Comparison of ENCODE assay signal across 19 mouse cellular contexts in the genomic region with DNA sequence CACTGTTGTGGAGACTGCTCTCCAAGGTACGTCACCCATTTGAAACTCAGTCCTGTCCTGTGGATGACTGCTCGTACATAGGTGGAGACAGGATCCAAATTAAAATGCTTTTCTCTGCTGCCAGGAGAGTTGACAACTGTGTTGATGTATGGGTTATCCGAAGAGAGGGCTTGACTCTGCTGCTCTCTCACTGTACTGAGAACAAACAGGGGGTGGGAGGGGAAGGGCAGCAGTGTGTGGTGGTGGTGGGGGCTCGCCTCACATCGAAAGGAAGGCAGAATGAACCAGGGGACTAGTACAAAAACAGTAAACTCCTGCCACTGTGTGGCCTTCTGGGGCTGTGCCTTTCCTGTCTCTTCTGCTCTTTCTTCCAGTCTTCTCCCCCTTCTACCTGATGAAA.
A peak's percentile ranks its signal among the peaks of the same experiment; 100 is the strongest.
DNase-seq lines count a peak whose midpoint lies in the region; ATAC-seq and TF ChIP-seq lines count a peak whose summit lies in the region.
"Had no signal": no experiment of that assay in that cellular context is flagged by ENCODE, and none has a peak within 500 bp of the region (broad histone marks: within the 10 kb centered on the region; RNA-seq: fewer than 3 reads in every experiment).

No protein-coding gene starts in this region.

- no peaks in the 10 kb centered on the region for H3K4me1 ChIP-seq in forebrain, postnatal 0 days (ENCODE audit: insufficient read depth)
- peaks cover 3% of the 10 kb centered on the region; the same call in 1 of the 2 replicates for H3K4me1 ChIP-seq in forebrain, embryonic 10.5 days
- H3K4me1 ChIP-seq in intestine, postnatal 0 days (replicated peaks; ENCODE audit: control insufficient read depth, insufficient read depth, low read length), result no peaks in the 10 kb centered on the region
- peaks cover 5% of the 10 kb centered on the region; the same call in 1 of the 2 replicates for H3K4me1 ChIP-seq in intestine, embryonic 15.5 days (replicated peaks)
- H3K4me1 ChIP-seq in lung, embryonic 14.5 days (ENCODE audit: insufficient read depth), result 0 out of 2 replicates have a peak, but pooled peaks cover 4% of the 10 kb centered on the region
- H3K4me1 ChIP-seq: embryonic facial prominence, embryonic 15.5 days; limb, embryonic 13.5 days; liver, embryonic 13.5 days; lung, embryonic 15.5 days had no signal

- H3K4me2 ChIP-seq in forebrain, postnatal 0 days (ENCODE audit: low read depth), result no peak overlapping the region
- no peak overlapping the region for H3K4me2 ChIP-seq in intestine, postnatal 0 days (replicated peaks; ENCODE audit: low read depth)
- H3K4me2 ChIP-seq in intestine, embryonic 15.5 days (replicated peaks), result no peak overlapping the region
- H3K4me2 ChIP-seq in lung, embryonic 14.5 days, result no peak overlapping the region
- H3K4me2 ChIP-seq: embryonic facial prominence, embryonic 15.5 days; heart, embryonic 13.5 days; limb, embryonic 13.5 days; liver, embryonic 13.5 days; lung, embryonic 15.5 days; midbrain, embryonic 12.5 days had no signal

- H3K9me3 ChIP-seq in forebrain, postnatal 0 days (ENCODE audit: low read length), result no peaks in the 10 kb centered on the region
- no peaks in the 10 kb centered on the region for H3K9me3 ChIP-seq in forebrain, embryonic 10.5 days
- no peaks in the 10 kb centered on the region for H3K9me3 ChIP-seq in intestine, postnatal 0 days (ENCODE audit: control insufficient read depth)
- H3K9me3 ChIP-seq in intestine, embryonic 15.5 days, result no peaks in the 10 kb centered on the region
- H3K9me3 ChIP-seq in lung, embryonic 14.5 days (ENCODE audit: low read depth, low read length), result no peaks in the 10 kb centered on the region
- H3K9me3 ChIP-seq: embryonic facial prominence, embryonic 15.5 days; heart, embryonic 13.5 days; limb, embryonic 13.5 days; liver, embryonic 13.5 days; lung, embryonic 15.5 days; midbrain, embryonic 12.5 days had no signal

- H3K9ac ChIP-seq in forebrain, postnatal 0 days, result no peak overlapping the region
- no peak overlapping the region for H3K9ac ChIP-seq in intestine, postnatal 0 days (ENCODE audit: low read depth, low read length)
- no peak overlapping the region for H3K9ac ChIP-seq in intestine, embryonic 15.5 days
- no peak overlapping the region for H3K9ac ChIP-seq in lung, embryonic 14.5 days
- H3K9ac ChIP-seq: embryonic facial prominence, embryonic 15.5 days; heart, embryonic 13.5 days; limb, embryonic 13.5 days; liver, embryonic 13.5 days; lung, embryonic 15.5 days; midbrain, embryonic 12.5 days had no signal

- WGBS in forebrain, postnatal 0 days, result 60% methylated on average over 5 of the region's 5 CpGs
- 82% methylated on average over 5 of the region's 5 CpGs for WGBS in forebrain, embryonic 10.5 days
- WGBS in intestine, postnatal 0 days, result 64% methylated on average over 5 of the region's 5 CpGs
- WGBS in intestine, embryonic 15.5 days, result 40% methylated on average over 5 of the region's 5 CpGs
- WGBS in lung, embryonic 14.5 days, result 27% methylated on average over 5 of the region's 5 CpGs

- H3K36me3 ChIP-seq in forebrain, postnatal 0 days (ENCODE audit: insufficient read depth), result no peaks in the 10 kb centered on the region
- H3K36me3 ChIP-seq in forebrain, embryonic 10.5 days (replicated peaks), result no peaks in the 10 kb centered on the region
- H3K36me3 ChIP-seq in intestine, postnatal 0 days (ENCODE audit: control insufficient read depth, insufficient read depth), result no peaks in the 10 kb centered on the region
- H3K36me3 ChIP-seq in intestine, embryonic 15.5 days, result no peaks in the 10 kb centered on the region
- H3K36me3 ChIP-seq in lung, embryonic 14.5 days (ENCODE audit: insufficient read depth), result no peaks in the 10 kb centered on the region
- H3K36me3 ChIP-seq: embryonic facial prominence, embryonic 15.5 days; G1E; heart, embryonic 13.5 days; limb, embryonic 13.5 days; liver, embryonic 13.5 days; lung, embryonic 15.5 days; midbrain, embryonic 12.5 days had no signal

- ATAC-seq in forebrain, postnatal 0 days, result peak; percentile 47; the same call in 1 of the 2 replicates
- ATAC-seq in intestine, postnatal 0 days, result no peak
- ATAC-seq in intestine, embryonic 15.5 days, result no peak
- 0 out of 2 replicates have a peak, but pooled peaks have one; percentile 42 for ATAC-seq in lung, embryonic 14.5 days (ENCODE audit: insufficient read depth)
- ATAC-seq: CD4-positive, CD25-positive, alpha-beta regulatory T cell, adult 4 months had no signal

- H3K27ac ChIP-seq in forebrain, postnatal 0 days (ENCODE audit: low read depth, low read length), result no peak overlapping the region
- H3K27ac ChIP-seq in forebrain, embryonic 10.5 days, result no peak overlapping the region
- no peak overlapping the region for H3K27ac ChIP-seq in intestine, postnatal 0 days (ENCODE audit: low read depth, low read length)
- no peak overlapping the region for H3K27ac ChIP-seq in intestine, embryonic 15.5 days
- no peak overlapping the region for H3K27ac ChIP-seq in lung, embryonic 14.5 days (ENCODE audit: low read depth)
- H3K27ac ChIP-seq: embryonic facial prominence, embryonic 15.5 days; heart, embryonic 13.5 days; limb, embryonic 13.5 days; liver, embryonic 13.5 days; lung, embryonic 15.5 days; macrophage; midbrain, embryonic 12.5 days had no signal

- TF ChIP-seq CTCF in forebrain, postnatal 0 days (IDR thresholded peaks at IDR 0.05; ENCODE audit: low read depth), result no peak
- 0 out of 2 replicates have a peak, but pooled peaks have one; percentile 4 for TF ChIP-seq CTCF in intestine, postnatal 0 days (IDR thresholded peaks at IDR 0.05; ENCODE audit: low read depth)
- no peak for TF ChIP-seq CTCF in lung, embryonic 14.5 days (IDR thresholded peaks at IDR 0.05; ENCODE audit: low read depth)

- no peak overlapping the region for H3K4me3 ChIP-seq in forebrain, postnatal 0 days (ENCODE audit: low read depth, low read length)
- no peak overlapping the region for H3K4me3 ChIP-seq in forebrain, embryonic 10.5 days
- no peak overlapping the region for H3K4me3 ChIP-seq in intestine, postnatal 0 days (ENCODE audit: low read depth, low read length)
- H3K4me3 ChIP-seq in intestine, embryonic 15.5 days (replicated peaks), result no peak overlapping the region
- H3K4me3 ChIP-seq in lung, embryonic 14.5 days (ENCODE audit: low read depth, low read length), result no peak overlapping the region
- H3K4me3 ChIP-seq: embryonic facial prominence, embryonic 15.5 days; heart, embryonic 13.5 days; limb, embryonic 13.5 days; liver, embryonic 13.5 days; lung, embryonic 15.5 days; midbrain, embryonic 12.5 days had no signal

- DNase-seq in forebrain, postnatal 0 days, result no peak
- no peak for DNase-seq in forebrain, embryonic 10.5 days (ENCODE audit: extremely low spot score, low spot score)
- DNase-seq in lung, embryonic 14.5 days, result no peak
- no peak for DNase-seq in lung, postnatal 25 days (ENCODE audit: low spot score)
- DNase-seq in R1 (ENCODE audit: low read depth, low spot score), result peak; percentile 19
- DNase-seq: adrenal gland, postnatal 14 days; cerebellum, postnatal 10 days; liver, embryonic 13.5 days; thymus, postnatal 25 days had no signal

- no peaks in the 10 kb centered on the region for H3K27me3 ChIP-seq in forebrain, postnatal 0 days (ENCODE audit: insufficient read depth, low read length)
- H3K27me3 ChIP-seq in forebrain, embryonic 10.5 days (ENCODE audit: poor library complexity, severe bottlenecking), result no peaks in the 10 kb centered on the region
- H3K27me3 ChIP-seq in intestine, postnatal 0 days (replicated peaks; ENCODE audit: control insufficient read depth, insufficient read depth, low read length), result no peaks in the 10 kb centered on the region
- H3K27me3 ChIP-seq in intestine, embryonic 15.5 days (replicated peaks), result no peaks in the 10 kb centered on the region
- H3K27me3 ChIP-seq in lung, embryonic 14.5 days (ENCODE audit: insufficient read depth, low read length), result no peaks in the 10 kb centered on the region
- H3K27me3 ChIP-seq: embryonic facial prominence, embryonic 15.5 days; heart, embryonic 13.5 days; limb, embryonic 13.5 days; liver, embryonic 13.5 days; lung, embryonic 15.5 days; midbrain, embryonic 12.5 days had no signal

Comparison
In these comparisons a context has a peak if more than half of its experiments do, and no peak if none do; other contexts are left out.
1. ATAC-seq: peak in forebrain, postnatal 0 days (single experiment) and lung, embryonic 14.5 days (single experiment); none in intestine, postnatal 0 days (single experiment) and intestine, embryonic 15.5 days (single experiment).